Mouse (Mus musculus) erythroid progenitor cell, adult 5-6 weeks (primary cell): ENCODE results near the gene Tcirg1. TPM values are rescaled to one million over a fixed set of nuclear protein-coding genes. Genes with fewer than 3 reads are reported as not detected.

Source experiments
- ATAC-seq: replicated peaks from 2 replicates; pipeline ENCODE4 v1.8.0; 2016; ENCODE audit warnings: moderate number of reproducible peaks, mild to moderate bottlenecking, moderate TSS enrichment, inconsistent platforms; ENCODE audit not compliant: poor library complexity, low FRiP score, severe bottlenecking
- total RNA-seq, 2 experiments: library from RNA; stranded (forward) in 1 of 2; stranded (reverse) in 1 of 2; fragments of 150-400 nt in 1 of 2; fragments of 186-747, 209-891 nt in 1 of 2; gene quantifications; 2 replicates each; pipeline versions ENCODE4 v1.2.3 to v1.2.4; 2015 to 2017; ENCODE audit warnings: low replicate concordance in 2 of 2

Tcirg1 gene
- total RNA-seq, 2 experiments from 2014 or later = 44.4 to 51.6 TPM

GRCm38 (mm10) chr19:3903648-3904362 lies 3.1 kb downstream of the Tcirg1 start:
- no peak for ATAC-seq

- no peak for ATAC-seq
Measured at GRCm38 (mm10) chr19:3902966-3903365, 4.0 kb downstream of the Tcirg1 start.

GRCm38 (mm10) chr19:3899618-3900017 lies 7.3 kb downstream of the Tcirg1 start:
- ATAC-seq = no peak

GRCm38 (mm10) chr19:3898952-3899351 lies 8.0 kb downstream of the Tcirg1 start:
- ATAC-seq = no peak

- no peak for ATAC-seq
Measured at GRCm38 (mm10) chr19:3897557-3897956, 9.4 kb downstream of the Tcirg1 start.

GRCm38 (mm10) chr19:3896208-3896607 lies 10.7 kb downstream of the Tcirg1 start:
- ATAC-seq = no peak

GRCm38 (mm10) chr19:3895171-3895631 lies 11.7 kb downstream of the Tcirg1 start:
- ATAC-seq = no peak

GRCm38 (mm10) chr19:3894294-3894693 lies 12.6 kb downstream of the Tcirg1 start:
- ATAC-seq = no peak

GRCm38 (mm10) chr19:3893545-3894116 lies 13.3 kb downstream of the Tcirg1 start:
- ATAC-seq = no peak

GRCm38 (mm10) chr19:3890181-3890580 lies 16.8 kb downstream of the Tcirg1 start:
- no peak for ATAC-seq

GRCm38 (mm10) chr19:3889096-3889495 lies 17.8 kb downstream of the Tcirg1 start:
- ATAC-seq = no peak

- no peak for ATAC-seq
Measured at GRCm38 (mm10) chr19:3884325-3884990, 22.5 kb downstream of the Tcirg1 start.

GRCm38 (mm10) chr19:3882214-3882613 lies 24.7 kb downstream of the Tcirg1 start:
- no peak for ATAC-seq

GRCm38 (mm10) chr19:3880054-3880848 lies 26.7 kb downstream of the Tcirg1 start:
- no peak for ATAC-seq

- ATAC-seq = no peak
Measured at GRCm38 (mm10) chr19:3875045-3875444, 31.9 kb downstream of the Tcirg1 start.

GRCm38 (mm10) chr19:3872373-3872772 lies 34.6 kb downstream of the Tcirg1 start:
- no peak for ATAC-seq

GRCm38 (mm10) chr19:3871468-3871867 lies 35.5 kb downstream of the Tcirg1 start:
- no peak for ATAC-seq

GRCm38 (mm10) chr19:3868290-3868689 lies 38.6 kb downstream of the Tcirg1 start:
- no peak for ATAC-seq

- no peak for ATAC-seq
Measured at GRCm38 (mm10) chr19:3864960-3865359, 42.0 kb downstream of the Tcirg1 start.

- no peak for ATAC-seq
Measured at GRCm38 (mm10) chr19:3862713-3863112, 44.2 kb downstream of the Tcirg1 start.
